Mouse (Mus musculus) forebrain, embryonic 14.5 days (tissue): Measurements from ENCODE around the gene Prr15l. TPM values are rescaled to one million over a fixed set of nuclear protein-coding genes. Genes with fewer than 3 reads are reported as not detected.

ENCODE experiments used
- ATAC-seq: fragments of 200-750 bp; cut with Nextera tagmentation; 2 replicates; pipeline ENCODE4 v1.8.0; 2017; ENCODE audit warnings: mild to moderate bottlenecking, moderate library complexity
- DNase-seq: peaks from one replicate; pipeline ENCODE4 v3.0.0-alpha.2; 2015; ENCODE audit warnings: low spot score
- H3K27ac ChIP-seq: fragments of 300-500 bp; sonication (generic); 2 replicates; pipeline ENCODE4 v1.5.1; 2014; ENCODE audit warnings: low read depth, mild to moderate bottlenecking, control low read depth, low read length, moderate library complexity
- H3K27me3 ChIP-seq: fragments of 300-500 bp; sonication (generic); replicated peaks from 2 replicates; pipeline ENCODE4 v1.6.1; 2014; ENCODE audit warnings: low read length, control low read depth, mixed read lengths; ENCODE audit not compliant: control insufficient read depth, insufficient read depth
- H3K36me3 ChIP-seq: fragments of 300-500 bp; sonication (generic); 2 replicates; pipeline ENCODE4 v1.6.1; 2014; ENCODE audit warnings: low read length, control low read depth; ENCODE audit not compliant: control insufficient read depth, insufficient read depth
- H3K4me1 ChIP-seq: fragments of 300-500 bp; sonication (generic); 2 replicates; pipeline ENCODE4 v1.6.1; 2014; ENCODE audit warnings: antibody characterized with exemption, low read length, control low read depth; ENCODE audit not compliant: control insufficient read depth, insufficient read depth
- H3K4me2 ChIP-seq: fragments of 300-500 bp; sonication (generic); 2 replicates; pipeline ENCODE4 v1.6.1; 2014; ENCODE audit warnings: mild to moderate bottlenecking, control low read depth, low read length
- H3K4me3 ChIP-seq: fragments of 300-500 bp; sonication (generic); 2 replicates; pipeline ENCODE4 v1.5.1; 2014; ENCODE audit warnings: low read depth, low read length, control low read depth
- H3K9ac ChIP-seq: fragments of 300-500 bp; sonication (generic); 2 replicates; pipeline ENCODE4 v1.6.1; 2014; ENCODE audit warnings: mild to moderate bottlenecking, low read length, control low read depth, moderate library complexity
- H3K9me3 ChIP-seq: fragments of 300-500 bp; sonication (generic); replicated peaks from 2 replicates; pipeline ENCODE4 v1.6.1; 2016; ENCODE audit warnings: low read length, control low read depth, mixed read lengths; ENCODE audit not compliant: control insufficient read depth
- WGBS: fragments of 180-500 bp; shearing (Covaris S2); extraction: QIAGEN DNeasy Blood & Tissue Kit; methylation state at CpG from one replicate; pipeline ENCODE4 v1.1.7; 2014; 5-methylcytosine and 5-hydroxymethylcytosine counted together
- polyA plus RNA-seq: library from polyadenylated mRNA; unstranded; fragments of >200 nt; fragmentation: Nextera tagmentation; extraction: Ambion mirVana; gene quantifications from 2 replicates; pipeline ENCODE4 v1.2.1, GENCODE M21; 2014

Prr15l gene
- polyA plus RNA-seq, 1 experiment from 2014 or later: 0.09 TPM

- no peak for ATAC-seq
- H3K9me3 ChIP-seq: no peaks in the 10 kb centered on the region
- H3K9ac ChIP-seq: peak overlapping the region; percentile 94
- no peaks in the 10 kb centered on the region for H3K27me3 ChIP-seq
- peak overlapping the region; percentile 53 for H3K4me2 ChIP-seq
- whole genome bisulfite sequencing: 86% methylated on average over 10 of the region's 10 CpGs
- no peak for DNase-seq
- 0 out of 2 replicates have a peak overlapping the region, but pooled peaks have one; percentile 17 for H3K27ac ChIP-seq
- peak overlapping the region; percentile 79; the same call in 1 of the 2 replicates for H3K4me3 ChIP-seq
- peaks cover 13% of the 10 kb centered on the region for H3K4me1 ChIP-seq
- no peaks in the 10 kb centered on the region for H3K36me3 ChIP-seq
Measured at GRCm38 (mm10) chr11:96975511-96976378, 47.8 kb downstream of the Prr15l start.

DNA sequence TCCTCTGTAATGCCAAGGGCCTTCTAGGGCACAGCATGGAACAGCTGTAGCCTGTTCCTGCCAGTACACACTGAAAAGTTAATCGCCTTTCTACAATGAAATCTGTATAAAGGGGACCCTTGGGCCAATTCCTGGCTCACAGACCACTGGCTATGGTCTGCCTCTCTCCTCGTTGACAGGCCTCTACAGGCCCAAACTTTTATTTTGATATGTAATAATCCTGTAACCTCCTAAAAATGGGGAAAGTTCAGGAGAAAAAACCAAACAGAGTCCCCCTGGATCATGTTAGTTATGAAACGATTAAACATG is 48.4 kb downstream of the Prr15l start:
- H3K4me3 ChIP-seq: peak overlapping the region; percentile 79
- H3K36me3 ChIP-seq: no peaks in the 10 kb centered on the region
- H3K9me3 ChIP-seq: no peaks in the 10 kb centered on the region
- peak overlapping the region; percentile 94 for H3K9ac ChIP-seq
- H3K27ac ChIP-seq: no peak overlapping the region; the same call in 1 of the 2 replicates
- H3K4me1 ChIP-seq: peaks cover 13% of the 10 kb centered on the region
- WGBS: 53% methylated on average over 3 of the region's 3 CpGs
- H3K4me2 ChIP-seq: peak overlapping the region; percentile 53
- H3K27me3 ChIP-seq: no peaks in the 10 kb centered on the region
- DNase-seq: no peak
- ATAC-seq: no peak

DNA sequence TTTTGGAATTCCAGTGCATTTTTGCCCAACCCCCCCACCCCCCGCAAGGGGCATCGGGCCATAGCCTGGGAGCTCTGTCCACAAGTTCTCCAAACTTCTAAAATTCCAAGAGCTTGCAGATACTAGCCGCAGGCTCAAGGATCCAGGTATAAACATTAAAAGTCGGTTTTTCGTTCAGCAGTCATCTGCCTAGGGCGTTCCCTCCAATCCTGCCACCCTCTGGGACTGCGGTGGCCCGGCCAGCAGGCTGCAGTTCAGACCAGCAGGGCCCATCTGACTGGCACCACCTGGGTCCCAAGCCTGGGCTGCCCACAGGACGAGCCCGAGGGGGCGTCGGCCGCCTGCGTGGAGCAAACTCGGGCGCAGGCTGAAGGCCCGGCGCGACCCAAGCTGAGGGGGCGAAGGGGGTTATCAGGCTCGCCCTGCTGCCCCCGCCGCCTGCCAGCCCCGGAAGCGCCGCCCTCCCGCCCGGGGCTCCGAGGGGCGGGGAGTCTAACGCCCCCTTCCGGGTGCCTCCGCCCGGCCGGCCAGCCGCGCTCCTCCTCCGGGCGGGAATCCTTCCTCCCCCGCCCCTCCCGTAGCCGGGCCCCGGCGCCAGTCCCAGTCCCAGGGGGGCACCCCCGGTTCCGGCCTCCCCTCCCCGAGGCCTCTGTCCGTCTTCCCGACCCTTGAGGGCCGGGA is 49.1 kb downstream of the Prr15l start:
- Histone ChIP-seq H3K4me2 (peak overlapping the region; percentile 53), H3K9me3 (no peaks in the 10 kb centered on the region), H3K4me1 (peaks cover 13% of the 10 kb centered on the region), H3K27ac (peak overlapping the region; percentile 96), H3K4me3 (peak overlapping the region; percentile 79), H3K27me3 (no peaks in the 10 kb centered on the region), H3K36me3 (no peaks in the 10 kb centered on the region), H3K9ac (peak overlapping the region; percentile 94)
- 1% methylated on average over 38 of the region's 50 CpGs for WGBS
- ATAC-seq (peak; percentile 76), DNase-seq (peak; percentile 89)

- H3K4me1 ChIP-seq: peaks cover 13% of the 10 kb centered on the region
- H3K36me3 ChIP-seq: no peaks in the 10 kb centered on the region
- DNase-seq: peak; percentile 100
- peak overlapping the region; percentile 94 for H3K9ac ChIP-seq
- no peaks in the 10 kb centered on the region for H3K9me3 ChIP-seq
- peak overlapping the region; percentile 96 for H3K27ac ChIP-seq
- peak overlapping the region; percentile 78 for H3K4me2 ChIP-seq
- under 1% methylated on average over 45 of the region's 45 CpGs for WGBS
- H3K27me3 ChIP-seq: no peaks in the 10 kb centered on the region
- peak; percentile 98 for ATAC-seq
- H3K4me3 ChIP-seq: peak overlapping the region; percentile 79
Measured at GRCm38 (mm10) chr11:96977606-96978400, 49.9 kb downstream of the Prr15l start.

DNA sequence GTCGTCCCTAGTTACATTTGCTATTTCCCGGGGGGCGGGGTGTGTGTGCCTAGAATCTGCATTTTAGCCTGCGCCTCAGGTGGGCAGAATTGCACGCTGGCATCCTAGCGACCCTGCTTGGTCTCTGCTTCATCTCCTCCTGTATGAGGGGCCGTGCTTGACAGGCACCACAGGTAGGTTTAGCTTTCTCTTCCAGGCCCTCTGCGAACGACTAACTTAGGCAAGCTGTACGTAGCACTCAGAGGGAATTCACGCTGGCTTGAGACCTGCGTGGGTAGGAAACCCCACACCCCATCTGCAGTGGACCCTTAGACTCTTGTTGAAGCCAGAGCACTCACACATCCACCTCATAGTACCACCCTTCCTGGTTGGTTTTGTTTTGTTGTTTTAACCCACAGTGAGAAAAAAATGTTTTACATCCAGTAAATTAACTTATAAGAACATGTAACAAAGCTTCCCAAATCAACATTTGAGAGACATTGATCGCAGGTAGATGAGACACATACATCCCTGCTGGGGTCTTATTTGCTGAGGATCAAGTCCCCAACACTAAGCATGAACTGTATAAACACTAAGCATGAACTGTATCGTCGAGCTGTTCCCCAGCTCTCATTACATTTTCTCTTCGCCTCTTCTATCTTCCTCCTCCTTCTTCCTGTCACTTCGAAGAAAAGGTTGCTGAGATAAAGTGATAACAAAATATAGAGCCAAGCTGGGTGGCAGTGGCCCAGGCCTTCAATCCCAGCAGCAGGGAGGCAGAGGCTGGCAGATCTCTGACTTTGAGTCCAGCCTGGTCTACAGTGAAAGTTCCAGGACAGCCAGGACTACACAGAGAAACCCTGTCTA is 50.7 kb downstream of the Prr15l start:
- no peak for ATAC-seq
- no peaks in the 10 kb centered on the region for H3K9me3 ChIP-seq
- H3K27me3 ChIP-seq: no peaks in the 10 kb centered on the region; the same call in 1 of the 2 replicates
- H3K36me3 ChIP-seq: no peaks in the 10 kb centered on the region
- peak overlapping the region; percentile 71; the same call in 1 of the 2 replicates for H3K27ac ChIP-seq
- H3K4me1 ChIP-seq: peaks cover 12% of the 10 kb centered on the region
- no peak for DNase-seq
- peak overlapping the region; percentile 47 for H3K4me3 ChIP-seq
- H3K9ac ChIP-seq: peak overlapping the region; percentile 70
- H3K4me2 ChIP-seq: peak overlapping the region; percentile 78
- 33% methylated on average over 17 of the region's 17 CpGs for WGBS

DNA sequence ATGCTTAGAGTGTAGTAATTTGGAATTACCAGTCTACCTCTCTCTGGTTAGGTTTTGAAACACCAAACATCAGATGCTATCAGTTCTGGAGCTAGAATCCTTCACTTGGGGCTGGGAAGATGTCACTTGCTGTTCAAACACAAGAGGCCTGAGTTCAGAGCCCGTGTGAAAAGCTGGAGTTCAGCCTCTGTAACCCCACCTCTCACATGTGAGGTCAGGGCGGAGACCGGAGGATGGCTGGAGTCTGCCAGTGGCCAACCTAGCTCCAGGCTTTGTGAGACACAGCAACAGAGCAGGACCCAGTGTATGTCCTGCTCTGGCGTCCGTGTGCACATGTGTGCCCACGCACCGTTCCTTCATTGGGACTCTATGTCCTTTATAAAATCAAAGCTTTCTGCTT is 51.4 kb downstream of the Prr15l start:
- 85% methylated on average over 7 of the region's 7 CpGs for WGBS
- no peak overlapping the region for H3K27ac ChIP-seq

DNA sequence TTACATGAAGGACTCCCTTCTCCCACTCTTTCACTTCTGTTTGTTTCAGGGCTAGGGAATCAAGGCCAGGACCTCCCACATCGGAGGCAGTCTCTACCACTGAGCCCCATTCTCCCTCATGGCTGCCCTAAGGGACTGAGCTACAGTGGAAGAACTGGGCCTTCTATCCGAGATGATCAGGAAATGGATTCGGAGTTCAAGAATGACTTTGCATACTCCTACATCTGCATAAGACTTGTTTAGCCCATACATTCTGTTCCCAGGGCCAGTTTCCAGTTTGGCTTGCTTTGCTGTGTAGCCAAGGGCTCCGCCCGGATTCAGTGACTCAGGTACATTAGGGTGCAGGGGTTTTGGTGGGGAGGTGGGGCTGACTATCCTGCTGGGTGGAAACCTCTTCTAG is 52.1 kb downstream of the Prr15l start:
- Histone ChIP-seq H3K9me3 (no peaks in the 10 kb centered on the region), H3K9ac (no peak overlapping the region), H3K27me3 (no peaks in the 10 kb centered on the region; the same call in 1 of the 2 replicates), H3K4me1 (peaks cover 12% of the 10 kb centered on the region), H3K4me2 (no peak overlapping the region), H3K4me3 (no peak overlapping the region), H3K27ac (no peak overlapping the region), H3K36me3 (no peaks in the 10 kb centered on the region)
- DNase-seq: no peak
- WGBS: 78% methylated on average over 5 of the region's 5 CpGs
- ATAC-seq: no peak

More for the DNA sequence above, 51.4 kb downstream of the Prr15l start:
- Histone ChIP-seq H3K4me2 (no peak overlapping the region), H3K9me3 (no peaks in the 10 kb centered on the region), H3K4me3 (no peak overlapping the region), H3K36me3 (no peaks in the 10 kb centered on the region), H3K9ac (no peak overlapping the region), H3K4me1 (peaks cover 12% of the 10 kb centered on the region), H3K27me3 (no peaks in the 10 kb centered on the region; the same call in 1 of the 2 replicates)
- no peak for ATAC-seq
- no peak for DNase-seq

DNA sequence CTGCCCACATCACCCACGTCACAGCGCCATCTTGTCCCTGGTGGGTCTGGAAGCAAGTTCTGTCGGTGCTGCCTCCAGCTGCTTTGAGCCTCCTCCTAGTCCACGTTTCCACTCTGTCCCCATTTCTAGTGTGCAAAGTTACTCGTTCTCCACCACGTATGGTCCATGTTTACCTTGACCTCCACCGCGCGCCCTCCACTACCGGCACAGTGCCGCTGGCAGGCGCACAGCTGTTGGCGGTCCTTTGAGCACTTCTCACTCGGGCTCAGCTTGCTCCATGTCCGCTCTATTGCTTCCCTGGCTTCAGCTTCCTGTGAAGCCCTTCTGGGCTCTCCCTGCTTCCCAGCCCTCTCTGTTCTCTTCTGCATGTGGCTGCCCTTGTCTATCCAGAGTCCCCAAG is 53.6 kb downstream of the Prr15l start:
- Histone ChIP-seq H3K27ac (no peak overlapping the region), H3K27me3 (no peaks in the 10 kb centered on the region; the same call in 1 of the 2 replicates), H3K4me3 (no peak overlapping the region), H3K36me3 (no peaks in the 10 kb centered on the region), H3K9ac (no peak overlapping the region), H3K9me3 (no peaks in the 10 kb centered on the region), H3K4me2 (no peak overlapping the region), H3K4me1 (peaks cover 6% of the 10 kb centered on the region)
- ATAC-seq: no peak
- 83% methylated on average over 15 of the region's 15 CpGs for WGBS
- DNase-seq: no peak
